Mouse (Mus musculus): ENCODE measurements around the gene Kcnip1. TPM values are rescaled to one million over a fixed set of nuclear protein-coding genes. Genes with fewer than 3 reads are reported as not detected.

Gene Kcnip1
- polyA plus RNA-seq, 1 experiment from 2014 or later = 51.2 TPM

DNA sequence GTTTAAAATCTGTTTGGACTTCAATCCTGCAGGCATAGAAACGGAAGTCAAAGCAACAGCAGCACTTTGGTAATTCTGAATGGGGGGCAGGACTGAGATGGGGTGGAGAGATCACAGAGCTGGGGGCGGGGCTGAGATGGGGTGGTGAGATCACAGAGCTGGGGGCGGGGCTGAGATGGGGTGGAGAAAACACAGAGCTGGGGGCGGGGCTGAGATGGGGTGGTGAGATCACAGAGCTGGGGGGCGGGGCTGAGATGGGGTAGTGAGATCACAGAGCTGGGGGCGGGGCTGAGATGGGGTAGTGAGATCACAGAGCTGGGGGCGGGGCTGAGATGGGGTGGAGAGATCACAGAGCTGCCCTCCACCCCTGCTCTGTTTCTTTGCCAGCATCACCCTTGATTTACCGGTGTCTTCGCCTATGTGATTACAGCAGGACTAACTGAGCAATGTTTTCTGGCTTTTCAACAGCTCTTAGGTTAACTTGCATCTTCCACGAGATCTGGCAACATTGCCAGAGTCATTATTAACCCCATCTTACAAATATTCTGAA is 61.0 kb downstream of the Kcnip1 start:
- no peak for ATAC-seq (replicated peaks)
- Histone ChIP-seq H3K9me3 (no peaks in the 10 kb centered on the region), H3K9ac (replicated peaks) (no peak overlapping the region), H3K4me3 (no peak overlapping the region), H3K27me3 (no peaks in the 10 kb centered on the region), H3K4me1 (peaks cover 24% of the 10 kb centered on the region), H3K27ac (replicated peaks) (no peak overlapping the region), H3K36me3 (no peaks in the 10 kb centered on the region), H3K4me2 (replicated peaks) (no peak overlapping the region)
- WGBS = 13% methylated on average over 10 of the region's 10 CpGs

- Histone ChIP-seq H3K4me2 (replicated peaks) (no peak overlapping the region), H3K27me3 (no peaks in the 10 kb centered on the region), H3K27ac (replicated peaks) (no peak overlapping the region), H3K36me3 (no peaks in the 10 kb centered on the region), H3K4me3 (no peak overlapping the region), H3K9ac (replicated peaks) (no peak overlapping the region), H3K9me3 (no peaks in the 10 kb centered on the region), H3K4me1 (peaks cover 30% of the 10 kb centered on the region)
- 59% methylated on average over 11 of the region's 11 CpGs for WGBS
- no peak for ATAC-seq (replicated peaks)
Observed at GRCm38 (mm10) chr11:33929412-33929811, 63.5 kb downstream of the Kcnip1 start.

DNA sequence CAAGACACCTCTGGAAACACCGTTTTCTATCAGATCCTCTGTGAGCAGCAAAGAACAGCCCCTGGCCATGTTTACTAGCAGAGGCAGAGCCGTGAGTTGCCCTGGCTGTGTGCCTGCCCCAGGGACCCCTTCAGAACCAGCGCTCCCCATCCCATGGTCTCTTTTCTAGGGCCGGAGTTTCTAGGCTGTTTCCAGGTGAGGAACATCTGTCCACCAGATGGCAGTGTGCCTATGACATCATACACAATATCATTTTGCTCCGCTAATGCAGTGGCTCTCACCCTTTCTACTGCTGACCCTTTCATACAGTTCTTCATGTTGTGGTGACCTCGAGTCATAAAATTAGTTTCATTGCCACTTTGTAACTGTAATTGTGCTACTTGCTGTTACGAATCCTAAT is 64.3 kb downstream of the Kcnip1 start:
- H3K27me3 ChIP-seq = no peaks in the 10 kb centered on the region
- no peak overlapping the region for H3K4me3 ChIP-seq
- no peak overlapping the region for H3K4me2 ChIP-seq (replicated peaks)
- H3K4me1 ChIP-seq = peaks cover 30% of the 10 kb centered on the region
- no peaks in the 10 kb centered on the region for H3K36me3 ChIP-seq
- 49% methylated on average over 7 of the region's 7 CpGs for WGBS
- H3K9ac ChIP-seq (replicated peaks) = no peak overlapping the region
- ATAC-seq (replicated peaks) = 0 out of 2 replicates have a peak, but pooled peaks have one; percentile 39
- no peak overlapping the region for H3K27ac ChIP-seq (replicated peaks)
- no peaks in the 10 kb centered on the region for H3K9me3 ChIP-seq

GRCm38 (mm10) chr11:33927836-33928235 is 65.1 kb downstream of the Kcnip1 start:
- Histone ChIP-seq H3K4me3 (no peak overlapping the region), H3K27ac (replicated peaks) (no peak overlapping the region), H3K36me3 (no peaks in the 10 kb centered on the region), H3K4me2 (replicated peaks) (no peak overlapping the region), H3K9ac (replicated peaks) (no peak overlapping the region), H3K4me1 (peaks cover 30% of the 10 kb centered on the region), H3K27me3 (no peaks in the 10 kb centered on the region), H3K9me3 (no peaks in the 10 kb centered on the region)
- ATAC-seq (replicated peaks) = peak; percentile 39; the same call in 1 of the 2 replicates
- 56% methylated on average over 4 of the region's 4 CpGs for WGBS

DNA sequence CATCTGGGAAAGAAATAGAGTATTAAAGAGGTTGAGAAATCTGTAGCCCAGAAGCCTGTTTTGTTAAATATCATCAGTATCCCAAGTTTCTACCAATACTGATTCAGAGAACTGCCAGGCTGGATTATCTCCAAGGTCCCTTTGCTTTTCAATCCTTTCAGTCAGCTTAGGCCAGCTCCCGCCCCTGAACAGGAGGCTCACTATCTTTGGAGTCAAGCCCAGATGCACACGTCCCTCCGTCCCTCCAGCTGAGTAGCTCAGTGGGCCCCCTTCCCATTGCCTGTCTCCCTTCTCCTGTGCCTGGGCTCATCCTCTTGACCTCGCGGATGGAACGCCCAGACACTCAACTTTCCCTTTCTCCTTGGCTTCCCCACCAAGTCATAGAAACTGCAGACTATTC is 65.6 kb downstream of the Kcnip1 start:
- no peak for ATAC-seq (replicated peaks)
- 41% methylated on average over 6 of the region's 6 CpGs for WGBS

GRCm38 (mm10) chr11:33926551-33926950 is 66.4 kb downstream of the Kcnip1 start:
- 57% methylated on average over 2 of the region's 2 CpGs for WGBS
- no peaks in the 10 kb centered on the region for H3K36me3 ChIP-seq
- H3K4me2 ChIP-seq (replicated peaks) = no peak overlapping the region
- no peak overlapping the region for H3K4me3 ChIP-seq
- H3K27me3 ChIP-seq = no peaks in the 10 kb centered on the region
- H3K9ac ChIP-seq (replicated peaks) = no peak overlapping the region
- peaks cover 30% of the 10 kb centered on the region for H3K4me1 ChIP-seq
- no peaks in the 10 kb centered on the region for H3K9me3 ChIP-seq
- no peak for ATAC-seq (replicated peaks)
- no peak overlapping the region for H3K27ac ChIP-seq (replicated peaks)

More for the DNA sequence above, 65.6 kb downstream of the Kcnip1 start:
- Histone ChIP-seq H3K27me3 (no peaks in the 10 kb centered on the region), H3K4me2 (replicated peaks) (no peak overlapping the region), H3K9me3 (no peaks in the 10 kb centered on the region), H3K4me1 (peaks cover 30% of the 10 kb centered on the region), H3K4me3 (no peak overlapping the region), H3K36me3 (no peaks in the 10 kb centered on the region), H3K9ac (replicated peaks) (no peak overlapping the region), H3K27ac (replicated peaks) (no peak overlapping the region)

DNA sequence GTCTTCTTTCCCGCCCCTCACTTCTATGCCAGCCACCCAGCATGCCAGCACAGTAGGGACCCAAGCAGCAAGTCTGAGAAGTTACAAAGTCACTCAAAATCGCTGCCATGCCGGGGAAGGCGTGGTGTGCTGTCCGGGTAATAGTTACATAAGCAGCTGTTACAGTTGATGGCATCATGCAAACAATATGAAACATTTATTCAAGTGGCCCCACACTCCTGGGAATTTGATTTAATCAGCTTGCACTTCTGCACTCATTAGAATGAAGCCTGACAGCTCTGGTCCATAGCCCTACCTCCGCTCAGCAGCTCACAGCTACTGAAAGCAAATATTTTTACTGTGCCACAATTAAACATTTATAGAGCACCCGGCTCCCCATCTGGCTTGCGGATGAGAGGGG is 67.2 kb downstream of the Kcnip1 start:
- Histone ChIP-seq H3K4me1 (peaks cover 30% of the 10 kb centered on the region), H3K4me2 (replicated peaks) (no peak overlapping the region), H3K36me3 (no peaks in the 10 kb centered on the region), H3K4me3 (no peak overlapping the region), H3K9me3 (no peaks in the 10 kb centered on the region), H3K27ac (replicated peaks) (no peak overlapping the region), H3K9ac (replicated peaks) (no peak overlapping the region), H3K27me3 (no peaks in the 10 kb centered on the region)
- 0 out of 2 replicates have a peak, but pooled peaks have one; percentile 3 for ATAC-seq (replicated peaks)
- 63% methylated on average over 8 of the region's 8 CpGs for WGBS

- Histone ChIP-seq H3K9ac (replicated peaks) (no peak overlapping the region), H3K4me2 (replicated peaks) (no peak overlapping the region), H3K9me3 (no peaks in the 10 kb centered on the region), H3K27ac (replicated peaks) (no peak overlapping the region), H3K36me3 (no peaks in the 10 kb centered on the region), H3K4me3 (no peak overlapping the region), H3K4me1 (peaks cover 16% of the 10 kb centered on the region), H3K27me3 (no peaks in the 10 kb centered on the region)
- 79% methylated on average over 3 of the region's 3 CpGs for WGBS
- no peak for ATAC-seq (replicated peaks)
Observed at GRCm38 (mm10) chr11:33923031-33923430, 69.9 kb downstream of the Kcnip1 start.

DNA sequence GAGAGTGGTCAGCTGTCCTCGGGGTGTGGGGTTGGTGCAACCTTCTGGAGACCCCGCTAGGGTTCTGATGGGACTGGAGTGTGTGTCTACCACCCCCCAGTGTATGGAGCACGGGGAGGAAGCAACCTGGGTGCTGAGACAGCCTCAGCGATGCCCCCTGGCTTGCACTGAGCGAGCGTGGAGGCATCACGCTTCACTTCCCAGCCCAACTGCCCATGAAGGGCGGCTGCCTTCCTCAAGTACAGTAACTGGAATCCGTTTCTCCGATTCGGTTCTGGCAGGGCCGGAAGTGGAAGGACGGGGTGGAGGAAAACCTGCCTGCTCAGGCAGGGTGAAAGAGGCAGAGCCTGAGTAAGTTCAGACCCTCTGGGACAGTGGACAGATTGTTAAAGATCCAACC is 71.5 kb downstream of the Kcnip1 start:
- Histone ChIP-seq H3K4me3 (no peak overlapping the region), H3K4me2 (replicated peaks) (no peak overlapping the region), H3K27ac (replicated peaks) (no peak overlapping the region), H3K9me3 (no peaks in the 10 kb centered on the region), H3K36me3 (no peaks in the 10 kb centered on the region), H3K9ac (replicated peaks) (no peak overlapping the region), H3K4me1 (peaks cover 8% of the 10 kb centered on the region; the same call in 1 of the 2 replicates), H3K27me3 (no peaks in the 10 kb centered on the region)
- WGBS = 70% methylated on average over 13 of the region's 13 CpGs
- ATAC-seq (replicated peaks) = no peak

- no peak overlapping the region for H3K27ac ChIP-seq (replicated peaks)
- H3K9me3 ChIP-seq = no peaks in the 10 kb centered on the region
- no peak overlapping the region for H3K9ac ChIP-seq (replicated peaks)
- 93% methylated on average over 7 of the region's 7 CpGs for WGBS
- H3K4me1 ChIP-seq = peaks cover 7% of the 10 kb centered on the region; the same call in 1 of the 2 replicates
- no peak overlapping the region for H3K4me3 ChIP-seq
- H3K36me3 ChIP-seq = no peaks in the 10 kb centered on the region
- H3K27me3 ChIP-seq = no peaks in the 10 kb centered on the region
- no peak for ATAC-seq (replicated peaks)
- no peak overlapping the region for H3K4me2 ChIP-seq (replicated peaks)
Observed at GRCm38 (mm10) chr11:33919826-33920225, 73.1 kb downstream of the Kcnip1 start.

DNA sequence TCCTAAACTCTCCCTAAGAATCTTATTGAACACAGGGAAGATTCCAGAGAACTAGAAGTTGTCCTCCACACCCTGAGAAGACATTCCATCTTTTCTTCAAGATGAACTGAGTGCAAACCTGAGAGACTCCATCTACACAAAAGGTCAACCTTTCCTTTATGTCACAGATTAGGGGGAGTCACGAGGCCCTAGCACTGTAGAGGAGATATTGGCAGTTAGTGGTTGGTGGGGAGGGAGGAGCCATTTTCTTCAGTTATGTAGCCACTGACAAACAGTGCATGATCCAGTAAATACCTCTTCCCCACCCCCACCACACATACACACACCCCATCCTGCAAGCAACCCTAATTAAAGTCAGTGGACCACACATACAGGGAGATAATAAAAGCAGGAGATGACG is 74.5 kb downstream of the Kcnip1 start:
- Histone ChIP-seq H3K4me2 (replicated peaks) (no peak overlapping the region), H3K36me3 (no peaks in the 10 kb centered on the region), H3K9ac (replicated peaks) (no peak overlapping the region), H3K9me3 (no peaks in the 10 kb centered on the region), H3K27me3 (no peaks in the 10 kb centered on the region), H3K4me3 (no peak overlapping the region), H3K4me1 (peaks cover 7% of the 10 kb centered on the region; the same call in 1 of the 2 replicates), H3K27ac (replicated peaks) (no peak overlapping the region)
- 24% methylated on average over 2 of the region's 2 CpGs for WGBS
- ATAC-seq (replicated peaks) = no peak

GRCm38 (mm10) chr11:33917574-33917973 is 75.4 kb downstream of the Kcnip1 start:
- Histone ChIP-seq H3K4me1 (peaks cover 7% of the 10 kb centered on the region; the same call in 1 of the 2 replicates), H3K4me2 (replicated peaks) (no peak overlapping the region), H3K27me3 (no peaks in the 10 kb centered on the region), H3K36me3 (no peaks in the 10 kb centered on the region), H3K4me3 (no peak overlapping the region), H3K27ac (replicated peaks) (no peak overlapping the region), H3K9me3 (no peaks in the 10 kb centered on the region), H3K9ac (replicated peaks) (no peak overlapping the region)
- 27% methylated on average over 6 of the region's 6 CpGs for WGBS
- ATAC-seq (replicated peaks) = peak; percentile 75

GRCm38 (mm10) chr11:33914216-33914615 is 78.7 kb downstream of the Kcnip1 start:
- H3K27me3 ChIP-seq = no peaks in the 10 kb centered on the region
- no peak for ATAC-seq (replicated peaks)
- no peak overlapping the region for H3K4me2 ChIP-seq (replicated peaks)
- no peak overlapping the region for H3K27ac ChIP-seq (replicated peaks)
- H3K4me1 ChIP-seq = peaks cover 16% of the 10 kb centered on the region
- 51% methylated on average over 12 of the region's 12 CpGs for WGBS
- H3K4me3 ChIP-seq = no peak overlapping the region
- H3K36me3 ChIP-seq = no peaks in the 10 kb centered on the region
- no peaks in the 10 kb centered on the region for H3K9me3 ChIP-seq
- no peak overlapping the region for H3K9ac ChIP-seq (replicated peaks)

Data from forebrain, embryonic 15.5 days (tissue).